Mouse (Mus musculus): ENCODE measurements around the gene Grik5. TPM values are rescaled to one million over a fixed set of nuclear protein-coding genes. Genes with fewer than 3 reads are reported as not detected.

The Grik5 gene
- polyA plus RNA-seq, 1 experiment from 2014 or later, result 9.7 TPM

- H3K36me3 ChIP-seq (ENCODE audit: control insufficient read depth, insufficient read depth, low read length), result peaks cover 2% of the 10 kb centered on the region
- 5% methylated on average over 20 of the region's 20 CpGs for WGBS
- H3K4me2 ChIP-seq (ENCODE audit: low read depth, severe bottlenecking), result no peak overlapping the region
- DNase-seq (ENCODE audit: low spot score) (no peak), ATAC-seq (ENCODE audit: insufficient number of reproducible peaks, low FRiP score, low TSS enrichment, low read depth) (no peak)
- H3K9me3 ChIP-seq (ENCODE audit: control insufficient read depth, low read length), result no peaks in the 10 kb centered on the region
- no peak overlapping the region for H3K4me3 ChIP-seq (ENCODE audit: low read depth, low read length)
- no peak overlapping the region for H3K9ac ChIP-seq (ENCODE audit: low read length)
- H3K4me1 ChIP-seq (ENCODE audit: control insufficient read depth, insufficient read depth, low read length), result peaks cover 15% of the 10 kb centered on the region
- peaks cover 73% of the 10 kb centered on the region for H3K27me3 ChIP-seq (ENCODE audit: control insufficient read depth, insufficient read depth, low read length)
- no peak overlapping the region for H3K27ac ChIP-seq (replicated peaks; ENCODE audit: low read depth, low read length)
Observed at GRCm38 (mm10) chr7:25009099-25009700, 62.9 kb downstream of the Grik5 start.

GRCm38 (mm10) chr7:25008635-25009034 is 63.5 kb downstream of the Grik5 start:
- Histone ChIP-seq H3K4me1 (ENCODE audit: control insufficient read depth, insufficient read depth, low read length) (peaks cover 15% of the 10 kb centered on the region), H3K27me3 (ENCODE audit: control insufficient read depth, insufficient read depth, low read length) (peaks cover 73% of the 10 kb centered on the region), H3K36me3 (ENCODE audit: control insufficient read depth, insufficient read depth, low read length) (peaks cover 2% of the 10 kb centered on the region), H3K4me2 (ENCODE audit: low read depth, severe bottlenecking) (no peak overlapping the region), H3K4me3 (ENCODE audit: low read depth, low read length) (no peak overlapping the region), H3K9me3 (ENCODE audit: control insufficient read depth, low read length) (no peaks in the 10 kb centered on the region), H3K27ac (replicated peaks; ENCODE audit: low read depth, low read length) (no peak overlapping the region), H3K9ac (ENCODE audit: low read length) (no peak overlapping the region)
- 2% methylated on average over 17 of the region's 17 CpGs for WGBS
- ATAC-seq (ENCODE audit: insufficient number of reproducible peaks, low FRiP score, low TSS enrichment, low read depth) (no peak), DNase-seq (ENCODE audit: low spot score) (peak; percentile 89)

DNA sequence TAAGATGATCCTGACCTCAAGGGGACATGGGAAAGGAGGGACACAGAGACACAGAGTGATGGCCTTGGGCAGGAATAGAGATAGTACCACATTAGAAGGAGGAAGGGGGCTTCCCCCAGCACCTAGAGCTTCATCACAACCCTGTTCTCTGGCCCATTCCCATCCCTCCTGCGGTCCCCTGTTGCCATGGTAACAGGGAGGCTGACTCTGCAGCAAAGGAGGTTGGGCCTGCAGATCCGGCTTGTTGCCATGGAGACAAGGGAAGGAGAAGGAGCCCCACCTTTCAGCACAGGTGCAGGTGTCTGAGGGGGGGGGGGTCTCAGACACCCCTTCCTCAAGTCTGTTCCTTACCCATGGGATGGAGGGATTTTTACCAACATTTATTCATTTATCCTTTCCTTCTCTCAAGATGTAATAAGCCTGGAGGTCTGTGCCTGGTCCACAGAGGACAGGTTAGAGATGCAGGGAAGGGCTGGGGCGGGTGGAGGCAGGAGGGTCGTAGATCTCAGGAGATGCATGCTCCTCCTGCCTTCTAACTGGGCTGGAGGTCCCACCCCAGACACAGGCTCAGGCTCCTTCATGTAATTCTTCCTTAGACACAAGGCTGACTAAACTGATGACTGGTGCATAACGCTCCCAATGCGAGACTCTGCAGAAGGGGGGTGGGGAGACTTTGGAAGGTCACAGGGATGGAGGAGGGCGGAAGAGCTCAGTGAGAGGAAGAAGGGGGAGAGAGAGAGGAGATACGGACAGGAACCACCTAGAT is 64.4 kb downstream of the Grik5 start:
- ATAC-seq (ENCODE audit: insufficient number of reproducible peaks, low FRiP score, low TSS enrichment, low read depth) (no peak), DNase-seq (ENCODE audit: low spot score) (no peak)
- H3K4me1 ChIP-seq (ENCODE audit: control insufficient read depth, insufficient read depth, low read length), result peaks cover 15% of the 10 kb centered on the region
- H3K9ac ChIP-seq (ENCODE audit: low read length), result no peak overlapping the region
- H3K27ac ChIP-seq (replicated peaks; ENCODE audit: low read depth, low read length), result no peak overlapping the region
- WGBS, result 28% methylated on average over 8 of the region's 8 CpGs
- no peak overlapping the region for H3K4me2 ChIP-seq (ENCODE audit: low read depth, severe bottlenecking)
- H3K27me3 ChIP-seq (ENCODE audit: control insufficient read depth, insufficient read depth, low read length), result peaks cover 76% of the 10 kb centered on the region
- H3K36me3 ChIP-seq (ENCODE audit: control insufficient read depth, insufficient read depth, low read length), result no peaks in the 10 kb centered on the region; the same call in 1 of the 2 replicates
- no peaks in the 10 kb centered on the region for H3K9me3 ChIP-seq (ENCODE audit: control insufficient read depth, low read length)
- H3K4me3 ChIP-seq (ENCODE audit: low read depth, low read length), result no peak overlapping the region

DNA sequence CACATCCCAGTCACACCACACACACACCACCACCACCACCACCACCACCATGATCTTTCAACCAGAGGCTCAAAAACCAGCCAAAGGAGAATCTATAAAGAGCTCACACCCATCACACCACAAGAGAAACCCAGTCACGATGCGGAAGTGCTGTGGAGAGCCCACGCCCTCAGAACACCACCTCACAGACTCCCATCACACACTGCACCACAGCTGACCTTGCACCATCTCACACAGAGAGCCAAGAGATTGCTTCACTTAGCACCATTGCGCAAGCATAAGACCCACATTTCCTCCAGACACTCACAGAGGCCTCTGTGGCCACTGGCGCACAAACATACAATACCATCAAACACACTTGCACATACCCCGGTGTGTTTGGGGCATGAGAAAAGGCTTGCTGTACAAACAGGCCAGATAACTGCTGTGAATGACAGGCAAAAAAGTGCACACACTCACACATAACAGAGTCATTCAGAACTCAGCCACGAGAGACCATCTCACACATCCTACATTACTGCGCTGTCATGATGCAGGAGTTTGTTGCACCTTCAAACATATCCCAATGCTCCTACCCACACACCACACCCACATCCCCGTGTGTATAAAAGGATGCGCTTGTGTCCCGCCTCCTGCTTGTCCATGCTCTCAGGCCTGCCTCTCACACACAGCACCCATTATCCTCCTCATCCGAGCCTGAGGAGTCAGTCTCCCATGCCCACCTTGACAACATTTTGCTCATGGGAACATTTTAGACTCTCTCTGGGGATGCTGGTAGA is 65.4 kb downstream of the Grik5 start:
- ATAC-seq (ENCODE audit: insufficient number of reproducible peaks, low FRiP score, low TSS enrichment, low read depth) (no peak), DNase-seq (ENCODE audit: low spot score) (no peak)
- peaks cover 74% of the 10 kb centered on the region for H3K27me3 ChIP-seq (ENCODE audit: control insufficient read depth, insufficient read depth, low read length)
- H3K4me2 ChIP-seq (ENCODE audit: low read depth, severe bottlenecking), result no peak overlapping the region
- peaks cover 15% of the 10 kb centered on the region for H3K4me1 ChIP-seq (ENCODE audit: control insufficient read depth, insufficient read depth, low read length)
- no peaks in the 10 kb centered on the region for H3K9me3 ChIP-seq (ENCODE audit: control insufficient read depth, low read length)
- no peak overlapping the region for H3K4me3 ChIP-seq (ENCODE audit: low read depth, low read length)
- no peak overlapping the region for H3K27ac ChIP-seq (replicated peaks; ENCODE audit: low read depth, low read length)
- no peaks in the 10 kb centered on the region; the same call in 1 of the 2 replicates for H3K36me3 ChIP-seq (ENCODE audit: control insufficient read depth, insufficient read depth, low read length)
- H3K9ac ChIP-seq (ENCODE audit: low read length), result no peak overlapping the region
- 84% methylated on average over 12 of the region's 12 CpGs for WGBS

DNA sequence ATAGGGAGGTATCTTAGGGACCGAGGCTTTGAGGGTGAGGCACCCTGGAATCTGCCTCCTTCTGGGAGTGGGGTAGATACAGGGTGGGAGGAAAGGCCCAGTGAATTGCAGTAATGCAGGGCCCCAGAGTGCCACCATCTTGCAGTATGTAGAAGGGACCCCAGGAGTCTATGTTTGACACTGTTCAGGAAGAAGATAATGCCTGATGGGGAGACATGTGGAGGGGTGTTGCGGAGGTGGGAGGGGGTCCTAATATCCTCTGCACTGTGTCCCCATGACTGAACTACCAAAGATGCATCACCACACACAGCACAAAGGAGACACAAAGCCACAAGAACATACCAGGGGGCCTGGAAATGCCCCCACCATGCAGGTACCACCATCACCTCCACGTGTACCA is 66.0 kb downstream of the Grik5 start:
- Histone ChIP-seq H3K4me2 (ENCODE audit: low read depth, severe bottlenecking) (peak overlapping the region; percentile 63; the same call in 1 of the 2 replicates), H3K27me3 (ENCODE audit: control insufficient read depth, insufficient read depth, low read length) (peaks cover 68% of the 10 kb centered on the region), H3K9me3 (ENCODE audit: control insufficient read depth, low read length) (no peaks in the 10 kb centered on the region), H3K4me3 (ENCODE audit: low read depth, low read length) (peak overlapping the region; percentile 35), H3K9ac (ENCODE audit: low read length) (no peak overlapping the region; the same call in 1 of the 2 replicates), H3K36me3 (ENCODE audit: control insufficient read depth, insufficient read depth, low read length) (no peaks in the 10 kb centered on the region; the same call in 1 of the 2 replicates), H3K4me1 (ENCODE audit: control insufficient read depth, insufficient read depth, low read length) (peaks cover 15% of the 10 kb centered on the region), H3K27ac (replicated peaks; ENCODE audit: low read depth, low read length) (no peak overlapping the region)
- WGBS, result 74% methylated on average over 3 of the region's 3 CpGs
- ATAC-seq (ENCODE audit: insufficient number of reproducible peaks, low FRiP score, low TSS enrichment, low read depth), result 0 out of 2 replicates have a peak, but pooled peaks have one; percentile 5
- no peak for DNase-seq (ENCODE audit: low spot score)

GRCm38 (mm10) chr7:25005421-25006065 is 66.6 kb downstream of the Grik5 start, which contains the start of gene Atp1a3:
Atp1a3 (minus strand) TSS chr7:25005958.
- Histone ChIP-seq H3K27ac (replicated peaks; ENCODE audit: low read depth, low read length) (no peak within 1 kb of the TSS), H3K4me2 (ENCODE audit: low read depth, severe bottlenecking) (peak within 1 kb of the TSS; percentile 63), H3K4me1 (ENCODE audit: control insufficient read depth, insufficient read depth, low read length) (peaks cover 13% of the 10 kb centered on the region), H3K27me3 (ENCODE audit: control insufficient read depth, insufficient read depth, low read length) (peaks cover 62% of the 10 kb centered on the region), H3K4me3 (ENCODE audit: low read depth, low read length) (peak within 1 kb of the TSS; percentile 35), H3K36me3 (ENCODE audit: control insufficient read depth, insufficient read depth, low read length) (no peaks in the 10 kb centered on the region; the same call in 1 of the 2 replicates), H3K9ac (ENCODE audit: low read length) (peak within 1 kb of the TSS; percentile 27; the same call in 1 of the 2 replicates), H3K9me3 (ENCODE audit: control insufficient read depth, low read length) (no peaks in the 10 kb centered on the region)
- DNase-seq (ENCODE audit: low spot score) (peak; percentile 40), ATAC-seq (ENCODE audit: insufficient number of reproducible peaks, low FRiP score, low TSS enrichment, low read depth) (peak; percentile 52; the same call in 1 of the 2 replicates)
- WGBS, result 1% methylated on average over 44 of the region's 54 CpGs

GRCm38 (mm10) chr7:25004806-25005205 is 67.3 kb downstream of the Grik5 start:
- Histone ChIP-seq H3K4me3 (ENCODE audit: low read depth, low read length) (no peak overlapping the region), H3K27me3 (ENCODE audit: control insufficient read depth, insufficient read depth, low read length) (peaks cover 55% of the 10 kb centered on the region), H3K4me2 (ENCODE audit: low read depth, severe bottlenecking) (no peak overlapping the region), H3K9me3 (ENCODE audit: control insufficient read depth, low read length) (no peaks in the 10 kb centered on the region), H3K4me1 (ENCODE audit: control insufficient read depth, insufficient read depth, low read length) (peaks cover 10% of the 10 kb centered on the region), H3K36me3 (ENCODE audit: control insufficient read depth, insufficient read depth, low read length) (no peaks in the 10 kb centered on the region; the same call in 1 of the 2 replicates), H3K9ac (ENCODE audit: low read length) (no peak overlapping the region), H3K27ac (replicated peaks; ENCODE audit: low read depth, low read length) (no peak overlapping the region)
- 42% methylated on average over 8 of the region's 9 CpGs for WGBS
- ATAC-seq (ENCODE audit: insufficient number of reproducible peaks, low FRiP score, low TSS enrichment, low read depth), result no peak
- no peak for DNase-seq (ENCODE audit: low spot score)

Measured in limb, embryonic 11.5 days (tissue).